Mouse (Mus musculus) embryo, embryonic 10 days (tissue): ENCODE measurements around the gene Nfib.

Source experiments
- DNase-seq: peaks from one replicate; pipeline ENCODE4 v3.0.0-alpha.2; 2015; ENCODE audit warnings: low spot score

Nfib gene

GRCm38 (mm10) chr4:82431831-82432230 lies 273.7 kb downstream of the Nfib start:
- no peak for DNase-seq

- no peak for DNase-seq
These were observed 274.7 kb downstream of the Nfib start for GRCm38 (mm10) chr4:82430802-82431201.

GRCm38 (mm10) chr4:82426224-82426623 lies 279.3 kb downstream of the Nfib start:
- DNase-seq, result no peak

- no peak for DNase-seq
These were observed 287.3 kb downstream of the Nfib start for GRCm38 (mm10) chr4:82418241-82418640.

- DNase-seq, result no peak
These were observed 289.7 kb downstream of the Nfib start for GRCm38 (mm10) chr4:82415817-82416216.

GRCm38 (mm10) chr4:82412651-82413050 lies 292.9 kb downstream of the Nfib start:
- no peak for DNase-seq

- no peak for DNase-seq
These were observed 293.6 kb downstream of the Nfib start for GRCm38 (mm10) chr4:82411965-82412364.

- DNase-seq, result peak; percentile 61
These were observed 296.8 kb downstream of the Nfib start for GRCm38 (mm10) chr4:82408463-82409404.

GRCm38 (mm10) chr4:82406511-82406910 lies 299.0 kb downstream of the Nfib start:
- DNase-seq, result no peak

GRCm38 (mm10) chr4:82405791-82406190 lies 299.8 kb downstream of the Nfib start:
- DNase-seq, result no peak

GRCm38 (mm10) chr4:82403975-82404651 lies 301.4 kb downstream of the Nfib start:
- no peak for DNase-seq

GRCm38 (mm10) chr4:82402666-82403065 lies 302.9 kb downstream of the Nfib start:
- no peak for DNase-seq

GRCm38 (mm10) chr4:82401450-82402061 lies 304.0 kb downstream of the Nfib start:
- DNase-seq, result no peak

GRCm38 (mm10) chr4:82400536-82400935 lies 305.0 kb downstream of the Nfib start:
- DNase-seq, result peak; percentile 54

GRCm38 (mm10) chr4:82399406-82400380 lies 305.9 kb downstream of the Nfib start:
- peak; percentile 34 for DNase-seq

GRCm38 (mm10) chr4:82398282-82398681 lies 307.3 kb downstream of the Nfib start:
- no peak for DNase-seq

- DNase-seq, result no peak
These were observed 308.7 kb downstream of the Nfib start for GRCm38 (mm10) chr4:82396805-82397204.

GRCm38 (mm10) chr4:82396003-82396402 lies 309.5 kb downstream of the Nfib start:
- DNase-seq, result no peak

GRCm38 (mm10) chr4:82394346-82394745 lies 311.2 kb downstream of the Nfib start:
- no peak for DNase-seq

GRCm38 (mm10) chr4:82393021-82393420 lies 312.5 kb downstream of the Nfib start:
- DNase-seq, result no peak

- DNase-seq, result no peak
These were observed 313.1 kb downstream of the Nfib start for GRCm38 (mm10) chr4:82392496-82392895.
